Mouse (Mus musculus) heart, embryonic 16.5 days (tissue): ENCODE results near the gene Psors1c2. TPM values are rescaled to one million over a fixed set of nuclear protein-coding genes. Genes with fewer than 3 reads are reported as not detected.
A peak's percentile ranks its signal among the peaks of the same experiment; 100 is the strongest.

Source experiments
- ATAC-seq: fragments of 200-750 bp; cut with Nextera tagmentation; replicated peaks from 2 replicates; pipeline ENCODE4 v1.8.0; 2017; ENCODE audit warnings: moderate number of reproducible peaks; ENCODE audit not compliant: insufficient read depth, low FRiP score; ENCODE audit errors: extremely low read depth
- H3K27ac ChIP-seq: fragments of 300-500 bp; sonication (generic); 2 replicates; pipeline ENCODE4 v1.5.1; 2014; ENCODE audit warnings: mild to moderate bottlenecking, low read length, control low read depth, moderate library complexity
- H3K27me3 ChIP-seq: fragments of 300-500 bp; sonication (generic); 2 replicates; pipeline ENCODE4 v1.6.1; 2014; ENCODE audit warnings: low read length, mixed read lengths; ENCODE audit not compliant: control insufficient read depth, insufficient read depth
- H3K36me3 ChIP-seq: fragments of 300-500 bp; sonication (generic); 2 replicates; pipeline ENCODE4 v1.6.1; 2014; ENCODE audit not compliant: control insufficient read depth, insufficient read depth
- H3K4me1 ChIP-seq: fragments of 300-500 bp; sonication (generic); 2 replicates; pipeline ENCODE4 v1.6.1; 2014; ENCODE audit warnings: low read length, mixed read lengths; ENCODE audit not compliant: control insufficient read depth, insufficient read depth
- H3K4me2 ChIP-seq: fragments of 300-500 bp; sonication (generic); 2 replicates; pipeline ENCODE4 v1.6.1; 2014; ENCODE audit warnings: low read depth, mild to moderate bottlenecking, control low read depth, low read length
- H3K4me3 ChIP-seq: fragments of 300-500 bp; sonication (generic); 2 replicates; pipeline ENCODE4 v1.5.1; 2014; ENCODE audit warnings: mild to moderate bottlenecking, control low read depth, low read length
- H3K9ac ChIP-seq: fragments of 300-500 bp; sonication (generic); 2 replicates; pipeline ENCODE4 v1.6.1; 2014; ENCODE audit warnings: low read length, control low read depth
- H3K9me3 ChIP-seq: fragments of 300-500 bp; sonication (generic); replicated peaks from 2 replicates; pipeline ENCODE4 v1.6.1; 2016; ENCODE audit warnings: low read length; ENCODE audit not compliant: control insufficient read depth
- WGBS: fragments of 180-500 bp; shearing (Covaris S2); extraction: QIAGEN DNeasy Blood & Tissue Kit; methylation state at CpG from one replicate; pipeline ENCODE4 v1.1.7; 2014; 5-methylcytosine and 5-hydroxymethylcytosine counted together
- polyA plus RNA-seq: library from polyadenylated mRNA; unstranded; fragments of >200 nt; fragmentation: Nextera tagmentation; extraction: Ambion mirVana; gene quantifications from 2 replicates; pipeline ENCODE4 v1.2.1, GENCODE M21; 2015

Gene Psors1c2
- polyA plus RNA-seq, 1 experiment from 2014 or later = 1.9 TPM

- ATAC-seq = no peak
- Histone ChIP-seq H3K4me1 (peaks cover 25% of the 10 kb centered on the region), H3K4me2 (peak overlapping the region; percentile 92), H3K9ac (no peak overlapping the region), H3K36me3 (peaks cover 7% of the 10 kb centered on the region), H3K27me3 (peaks cover 4% of the 10 kb centered on the region; the same call in 1 of the 2 replicates), H3K9me3 (no peaks in the 10 kb centered on the region), H3K27ac (no peak overlapping the region), H3K4me3 (no peak overlapping the region)
- WGBS = 8% methylated on average over 2 of the region's 2 CpGs
Measured at GRCm38 (mm10) chr17:35513886-35514285, 19.1 kb upstream of the Psors1c2 start.

GRCm38 (mm10) chr17:35514756-35515155, 18.2 kb upstream of the Psors1c2 start:
- no peak for ATAC-seq
- Histone ChIP-seq H3K9ac (peak overlapping the region; percentile 80), H3K27me3 (peaks cover 1% of the 10 kb centered on the region; the same call in 1 of the 2 replicates), H3K4me3 (peak overlapping the region; percentile 79), H3K9me3 (no peaks in the 10 kb centered on the region), H3K4me1 (peaks cover 25% of the 10 kb centered on the region), H3K4me2 (peak overlapping the region; percentile 92), H3K36me3 (peaks cover 7% of the 10 kb centered on the region), H3K27ac (no peak overlapping the region)
- 63% methylated on average over 6 of the region's 6 CpGs for WGBS

GRCm38 (mm10) chr17:35515911-35516640, 16.9 kb upstream of the Psors1c2 start:
- H3K9ac ChIP-seq = peak overlapping the region; percentile 80
- peak overlapping the region; percentile 92 for H3K4me2 ChIP-seq
- no peaks in the 10 kb centered on the region for H3K9me3 ChIP-seq
- WGBS = 6% methylated on average over 25 of the region's 25 CpGs
- peak overlapping the region; percentile 79 for H3K4me3 ChIP-seq
- H3K27me3 ChIP-seq = no peaks in the 10 kb centered on the region
- peak overlapping the region; percentile 14 for H3K27ac ChIP-seq
- H3K36me3 ChIP-seq = peaks cover 7% of the 10 kb centered on the region
- H3K4me1 ChIP-seq = peaks cover 25% of the 10 kb centered on the region
- ATAC-seq = peak; percentile 7; the same call in 1 of the 2 replicates

GRCm38 (mm10) chr17:35516652-35517500, 16.1 kb upstream of the Psors1c2 start, which contains the start of the genes Tcf19 and Cchcr1:
TSS of gene Tcf19 (minus strand) at chr17:35516824.
TSS of gene Cchcr1 (plus strand) at chr17:35517100.
- WGBS = under 1% methylated on average over 67 of the region's 67 CpGs
- Histone ChIP-seq H3K9ac (peak within 1 kb of the TSS; percentile 80), H3K36me3 (peaks cover 7% of the 10 kb centered on the region), H3K4me1 (peaks cover 25% of the 10 kb centered on the region), H3K4me3 (peak within 1 kb of the TSS; percentile 79), H3K27ac (peak within 1 kb of the TSS; percentile 14), H3K9me3 (no peaks in the 10 kb centered on the region), H3K4me2 (peak within 1 kb of the TSS; percentile 92), H3K27me3 (no peaks in the 10 kb centered on the region)
- ATAC-seq = peak; percentile 97

- Histone ChIP-seq H3K4me2 (peak overlapping the region; percentile 92), H3K27me3 (no peaks in the 10 kb centered on the region), H3K27ac (peak overlapping the region; percentile 5), H3K9me3 (no peaks in the 10 kb centered on the region), H3K36me3 (peaks cover 4% of the 10 kb centered on the region), H3K4me3 (peak overlapping the region; percentile 79), H3K4me1 (peaks cover 25% of the 10 kb centered on the region), H3K9ac (peak overlapping the region; percentile 65)
- ATAC-seq = no peak
- WGBS = 9% methylated on average over 12 of the region's 12 CpGs
Measured at GRCm38 (mm10) chr17:35517526-35517925, 15.5 kb upstream of the Psors1c2 start.

GRCm38 (mm10) chr17:35524354-35524753, 8.6 kb upstream of the Psors1c2 start:
- peaks cover 10% of the 10 kb centered on the region for H3K36me3 ChIP-seq
- H3K9ac ChIP-seq = no peak overlapping the region
- H3K27ac ChIP-seq = no peak overlapping the region
- no peaks in the 10 kb centered on the region for H3K4me1 ChIP-seq
- no peak for ATAC-seq
- H3K4me3 ChIP-seq = no peak overlapping the region
- H3K4me2 ChIP-seq = no peak overlapping the region
- H3K9me3 ChIP-seq = no peaks in the 10 kb centered on the region
- H3K27me3 ChIP-seq = no peaks in the 10 kb centered on the region
- WGBS = 85% methylated on average over 9 of the region's 9 CpGs

- Histone ChIP-seq H3K9me3 (no peaks in the 10 kb centered on the region), H3K4me1 (no peaks in the 10 kb centered on the region), H3K36me3 (peaks cover 13% of the 10 kb centered on the region), H3K4me2 (no peak overlapping the region), H3K4me3 (no peak overlapping the region), H3K9ac (no peak overlapping the region), H3K27me3 (no peaks in the 10 kb centered on the region), H3K27ac (no peak overlapping the region)
- WGBS = 59% methylated on average over 8 of the region's 8 CpGs
- ATAC-seq = 0 out of 2 replicates have a peak, but pooled peaks have one; percentile 35
Measured at GRCm38 (mm10) chr17:35526644-35527043, 6.4 kb upstream of the Psors1c2 start.

- Histone ChIP-seq H3K9me3 (no peaks in the 10 kb centered on the region), H3K36me3 (peaks cover 11% of the 10 kb centered on the region), H3K4me1 (no peaks in the 10 kb centered on the region), H3K27ac (no peak overlapping the region), H3K4me3 (no peak overlapping the region), H3K9ac (no peak overlapping the region), H3K4me2 (no peak overlapping the region), H3K27me3 (no peaks in the 10 kb centered on the region; the same call in 1 of the 2 replicates)
- ATAC-seq = no peak
- 2% methylated on average over 3 of the region's 3 CpGs for WGBS
Measured at GRCm38 (mm10) chr17:35532360-35532759, 641 bp upstream of the Psors1c2 start.
